Mouse (Mus musculus) bone marrow, adult 2 months (tissue): ENCODE data around the gene Osbpl3. TPM values are rescaled to one million over a fixed set of nuclear protein-coding genes. Genes with fewer than 3 reads are reported as not detected.

ENCODE experiments used
- H3K27ac ChIP-seq: fragments of 200-500 bp; 2 replicates; pipeline ENCODE4 v1.5.1; 2012; ENCODE audit warnings: low read depth, mild to moderate bottlenecking, control low read depth, inconsistent platforms, low read length; ENCODE audit not compliant: control insufficient read depth, poor library complexity, insufficient read depth
- H3K4me1 ChIP-seq: fragments of 200-500 bp; 2 replicates; pipeline ENCODE4 v1.6.1; 2011; ENCODE audit warnings: low read length; ENCODE audit not compliant: control insufficient read depth, insufficient read depth
- H3K4me3 ChIP-seq: fragments of 200-500 bp; replicated peaks from 2 replicates; pipeline ENCODE3; 2011; ENCODE audit warnings: mild to moderate bottlenecking, low read depth, low read length, control low read depth; ENCODE audit not compliant: control insufficient read depth
- CTCF ChIP-seq: fragments of 200-500 bp; IDR thresholded peaks from 2 replicates; pipeline ENCODE4 v1.5.1; 2011; ENCODE audit warnings: low read length, control low read depth; ENCODE audit not compliant: control insufficient read depth, insufficient read depth
- POLR2A ChIP-seq: fragments of 200-500 bp; IDR thresholded peaks from 2 replicates; pipeline ENCODE4 v1.6.1; 2011; ENCODE audit warnings: low read depth, mild to moderate bottlenecking, control low read depth, low read length, borderline replicate concordance; ENCODE audit not compliant: control insufficient read depth
- WGBS: fragments of 180-500 bp; shearing (Covaris S2); methylation state at CpG from one replicate; pipeline ENCODE4 v1.1.7; 2018; 5-methylcytosine and 5-hydroxymethylcytosine counted together
- polyA plus RNA-seq: library from polyadenylated mRNA; stranded (reverse); fragments of >200 nt; gene quantifications from 2 replicates; pipeline ENCODE4 v1.2.4, GENCODE M21; 2011; ENCODE audit warnings: low replicate concordance; ENCODE audit not compliant: missing spikeins, insufficient read depth, insufficient read length

Osbpl3 gene
- polyA plus RNA-seq, 1 experiment = 5.9 TPM

DNA sequence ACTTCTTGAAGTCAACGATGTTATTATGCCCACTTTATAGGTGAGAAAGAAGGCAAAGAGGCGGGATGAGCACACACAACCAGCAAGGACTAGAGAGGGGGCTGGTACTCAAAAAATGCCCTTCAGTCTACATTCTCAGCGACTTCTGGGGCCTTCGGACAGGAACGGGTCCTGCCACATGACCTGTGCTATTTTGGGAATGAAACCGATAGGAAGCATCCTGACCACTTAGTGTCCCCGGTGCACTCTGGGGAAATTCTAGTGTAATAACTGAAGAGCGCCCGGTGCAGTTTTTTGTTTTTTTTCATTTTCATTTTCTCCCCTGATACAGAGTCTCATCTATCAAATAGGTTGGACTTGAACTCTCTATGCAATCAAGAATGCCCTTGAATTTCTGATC, 130.5 kb downstream of the Osbpl3 start:
- 55% methylated on average over 9 of the region's 9 CpGs for WGBS
- Histone ChIP-seq H3K4me3 (no peak overlapping the region), H3K27ac (no peak overlapping the region), H3K4me1 (no peaks in the 10 kb centered on the region)
- TF ChIP-seq POLR2A (no peak), CTCF (no peak)

DNA sequence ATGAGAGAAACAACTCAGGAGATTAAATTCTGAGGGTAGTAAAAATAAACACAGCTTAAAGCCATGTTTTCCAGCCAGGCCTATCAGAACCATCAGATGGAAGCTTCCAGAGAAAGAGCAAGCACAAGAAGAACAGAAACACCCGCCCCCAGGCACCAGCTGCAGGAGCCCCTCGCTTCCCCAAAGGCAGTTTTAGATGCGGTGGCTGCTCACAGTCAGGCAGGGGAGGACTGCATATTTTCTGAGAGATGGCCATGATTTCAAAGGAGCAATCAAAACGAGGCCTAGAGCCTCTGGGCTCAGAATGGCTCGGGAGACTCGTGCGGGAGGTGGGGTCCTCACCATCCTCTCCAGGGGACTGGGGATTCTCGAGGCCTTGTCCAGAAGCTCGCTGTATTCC, 133.4 kb downstream of the Osbpl3 start:
- no peak overlapping the region for H3K4me3 ChIP-seq
- 86% methylated on average over 9 of the region's 9 CpGs for WGBS
- no peak overlapping the region for H3K27ac ChIP-seq
- TF ChIP-seq CTCF (no peak), POLR2A (no peak)
- H3K4me1 ChIP-seq = no peaks in the 10 kb centered on the region

DNA sequence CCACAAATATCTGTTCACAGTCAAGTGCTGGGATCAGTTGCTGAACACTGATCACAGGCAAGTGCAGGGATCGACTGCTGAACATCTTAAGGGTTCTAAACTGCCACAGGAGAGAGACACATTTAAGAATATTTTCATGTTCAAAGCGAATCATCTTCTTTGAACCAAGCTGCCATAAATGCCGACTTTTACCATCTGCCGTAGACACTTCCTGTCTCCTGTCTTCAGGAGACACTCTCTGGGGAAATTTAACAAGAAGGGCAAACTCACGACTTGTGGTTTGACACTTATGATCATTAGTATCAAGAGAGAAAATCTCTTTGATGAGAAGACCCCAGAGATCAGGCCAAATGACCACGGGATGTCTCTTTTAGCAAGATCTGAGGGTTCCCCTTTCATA, 134.3 kb downstream of the Osbpl3 start:
- WGBS = 71% methylated on average over 6 of the region's 6 CpGs
- TF ChIP-seq CTCF = no peak
- Histone ChIP-seq H3K4me1 (no peaks in the 10 kb centered on the region), H3K4me3 (no peak overlapping the region), H3K27ac (no peak overlapping the region)

GRCm38 (mm10) chr6:50318590-50319172, 137.3 kb downstream of the Osbpl3 start:
- TF ChIP-seq POLR2A = no peak
- TF ChIP-seq CTCF = no peak
- H3K4me3 ChIP-seq = no peak overlapping the region
- WGBS = 87% methylated on average over 7 of the region's 7 CpGs
- no peaks in the 10 kb centered on the region for H3K4me1 ChIP-seq
- no peak overlapping the region for H3K27ac ChIP-seq

DNA sequence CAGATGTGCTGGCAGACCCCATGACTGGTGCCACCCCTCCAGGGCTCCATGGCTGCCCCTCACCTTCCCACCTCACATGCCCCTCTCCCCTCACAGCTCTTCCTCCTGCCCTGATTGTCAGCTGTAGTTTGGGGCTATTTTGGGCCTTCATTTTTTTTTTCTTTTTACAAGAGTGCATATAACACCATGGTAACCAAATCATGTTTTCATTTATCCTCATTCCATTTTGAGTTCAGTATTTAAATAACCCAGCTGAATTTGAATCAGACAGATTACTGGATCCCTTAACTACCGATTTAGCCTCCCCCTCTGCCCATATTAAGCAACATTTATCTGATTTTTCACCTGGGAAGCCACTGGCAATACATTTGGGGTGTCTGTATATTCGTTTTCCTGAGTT, 137.9 kb downstream of the Osbpl3 start:
- Histone ChIP-seq H3K4me1 (no peaks in the 10 kb centered on the region), H3K27ac (no peak overlapping the region), H3K4me3 (no peak overlapping the region)
- 81% methylated on average over 2 of the region's 2 CpGs for WGBS
- TF ChIP-seq POLR2A (no peak), CTCF (no peak)

DNA sequence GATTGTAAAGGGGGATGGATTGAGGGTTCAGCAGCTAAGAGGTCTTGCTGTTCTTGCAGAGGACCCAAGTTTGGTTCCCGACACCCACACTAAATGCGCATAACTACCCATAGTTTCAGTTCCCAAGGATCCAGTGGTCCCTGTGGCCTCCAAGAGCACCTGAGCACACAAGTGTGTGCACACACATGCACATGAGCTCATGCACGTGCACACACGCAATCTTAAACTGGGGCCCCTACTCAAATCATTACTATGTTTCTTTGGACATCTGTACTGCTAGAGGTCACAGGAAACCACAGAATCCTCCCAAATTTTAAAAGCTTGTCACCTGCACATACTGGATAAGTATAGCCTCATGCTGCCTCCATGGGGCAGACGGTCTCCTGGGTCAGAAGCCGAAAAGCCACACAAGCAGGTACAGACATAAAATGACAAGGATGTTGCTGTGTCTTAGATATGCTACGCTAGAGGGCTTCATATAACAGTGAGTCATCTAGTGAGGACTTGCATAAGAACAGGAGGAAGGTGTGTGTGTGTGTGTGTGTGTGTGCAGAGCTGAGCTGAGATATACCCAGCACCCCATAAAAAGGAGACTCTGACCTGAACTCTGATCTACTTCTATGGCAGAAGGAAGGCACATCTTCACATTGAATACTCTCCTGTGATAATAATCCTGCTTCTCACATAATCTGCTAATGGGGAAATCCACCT, 139.1 kb downstream of the Osbpl3 start:
- no peak for TF ChIP-seq CTCF
- no peak for TF ChIP-seq POLR2A
- Histone ChIP-seq H3K4me3 (no peak overlapping the region), H3K4me1 (no peaks in the 10 kb centered on the region; the same call in 1 of the 2 replicates), H3K27ac (no peak overlapping the region)
- WGBS = 75% methylated on average over 7 of the region's 7 CpGs

- TF ChIP-seq CTCF = no peak
- no peak for TF ChIP-seq POLR2A
- Histone ChIP-seq H3K4me1 (no peaks in the 10 kb centered on the region; the same call in 1 of the 2 replicates), H3K4me3 (no peak overlapping the region), H3K27ac (no peak overlapping the region)
- 76% methylated on average over 12 of the region's 12 CpGs for WGBS
Measured at GRCm38 (mm10) chr6:50314406-50315071, 141.5 kb downstream of the Osbpl3 start.

DNA sequence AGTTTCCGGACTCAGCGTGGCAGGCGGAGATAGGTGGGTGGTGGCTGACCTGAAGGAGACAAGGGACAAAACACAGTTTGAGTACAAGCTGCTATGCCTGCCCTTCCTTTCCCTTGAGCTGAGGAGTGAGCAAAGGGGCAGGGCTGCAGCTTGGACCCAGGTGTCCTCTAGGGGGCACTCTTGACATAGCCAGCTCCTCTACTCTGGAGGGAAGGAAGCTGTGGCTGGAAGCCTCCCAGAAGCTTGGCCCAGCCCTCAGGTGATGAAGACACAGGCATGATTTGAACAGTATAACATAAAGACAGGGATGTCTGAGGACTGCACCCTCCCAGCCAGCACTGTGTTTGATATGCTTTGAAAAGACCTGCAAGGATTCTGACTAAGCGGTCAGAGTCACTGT, 143.4 kb downstream of the Osbpl3 start:
- Histone ChIP-seq H3K4me3 (no peak overlapping the region), H3K27ac (no peak overlapping the region), H3K4me1 (no peaks in the 10 kb centered on the region; the same call in 1 of the 2 replicates)
- TF ChIP-seq CTCF (peak; percentile 87), POLR2A (no peak)
- WGBS = 57% methylated on average over 4 of the region's 4 CpGs
